Mouse (Mus musculus) right cerebral cortex, postnatal 10 days (tissue): ENCODE measurements around the gene Atg9a.

Experiments
- DNase-seq, 2 experiments: peaks; one replicate each; pipeline ENCODE4 v3.0.0; 2021; ENCODE audit warnings: low spot score in 2 of 2

The Atg9a gene

GRCm38 (mm10) chr1:75168472-75169464, 23.2 kb downstream of the Atg9a start, which contains the start of gene Zfand2b:
TSS of gene Zfand2b (plus strand) at chr1:75168646.
- DNase-seq, result peak; percentile 97

GRCm38 (mm10) chr1:75168093-75168471, 23.9 kb downstream of the Atg9a start:
- DNase-seq, result peak in 1 of 2 experiments; percentile 27

- no peak for DNase-seq
These were observed 31.8 kb downstream of the Atg9a start for GRCm38 (mm10) chr1:75160256-75160617.

- no peak for DNase-seq
These were observed 32.3 kb downstream of the Atg9a start for GRCm38 (mm10) chr1:75159540-75160255.

- DNase-seq, result no peak
These were observed 33.0 kb downstream of the Atg9a start for GRCm38 (mm10) chr1:75158990-75159389.

- no peak for DNase-seq
These were observed 36.2 kb downstream of the Atg9a start for GRCm38 (mm10) chr1:75155837-75156236.

GRCm38 (mm10) chr1:75148727-75149126, 43.3 kb downstream of the Atg9a start:
- DNase-seq, result peak in 1 of 2 experiments; percentile 10

GRCm38 (mm10) chr1:75147411-75148135, 44.4 kb downstream of the Atg9a start:
- no peak for DNase-seq

GRCm38 (mm10) chr1:75145589-75145988, 46.4 kb downstream of the Atg9a start:
- no peak for DNase-seq

GRCm38 (mm10) chr1:75142301-75143261, 49.4 kb downstream of the Atg9a start, which contains the start of the genes Cnppd1 and Retreg2:
TSS of gene Cnppd1 (minus strand) at chr1:75142711.
TSS of gene Retreg2 (plus strand) at chr1:75142778.
- DNase-seq, result peak; percentile 97 to 98

- peak; percentile 64 to 68 for DNase-seq
These were observed 50.4 kb downstream of the Atg9a start for GRCm38 (mm10) chr1:75141486-75142190.

- no peak for DNase-seq
These were observed 51.3 kb downstream of the Atg9a start for GRCm38 (mm10) chr1:75140601-75141190.

GRCm38 (mm10) chr1:75138448-75138847, 53.5 kb downstream of the Atg9a start:
- no peak for DNase-seq

- DNase-seq, result no peak
These were observed 55.3 kb downstream of the Atg9a start for GRCm38 (mm10) chr1:75136730-75137129.

- no peak for DNase-seq
These were observed 55.7 kb downstream of the Atg9a start for GRCm38 (mm10) chr1:75136293-75136692.

- no peak for DNase-seq
These were observed 58.4 kb downstream of the Atg9a start, which contains the start of gene Slc23a3 for GRCm38 (mm10) chr1:75133421-75134207. TSS of gene Slc23a3 (minus strand) at chr1:75133890.
